ENCODE assay signal across 8 mouse cellular contexts in the genomic region with DNA sequence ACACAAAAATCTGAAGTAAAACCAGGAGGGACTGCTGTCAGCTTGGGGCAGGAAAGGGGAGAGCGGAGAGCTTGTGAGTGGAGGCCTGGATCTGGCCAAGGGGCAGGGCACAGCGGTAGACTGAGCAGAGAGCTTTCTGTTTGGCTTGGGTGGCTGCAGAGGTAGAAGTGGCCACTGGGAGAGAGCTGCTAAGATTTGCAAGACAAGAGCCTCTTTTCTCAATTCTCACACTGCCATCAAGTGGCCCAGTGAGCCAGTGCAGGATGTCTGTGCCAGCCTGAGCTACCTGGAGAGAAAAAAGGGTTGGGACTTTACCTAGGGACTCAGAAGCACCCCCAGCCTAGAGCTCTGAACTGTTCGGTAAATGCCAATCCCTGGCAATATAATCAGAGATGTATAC. TPM values are rescaled to one million over a fixed set of nuclear protein-coding genes. Genes with fewer than 3 reads are reported as not detected.
DNase-seq lines count a peak whose midpoint lies in the region; ATAC-seq and TF ChIP-seq lines count a peak whose summit lies in the region.

No protein-coding gene starts in this region.

- TF ChIP-seq POLR2A in testis, adult 2 months (IDR thresholded peaks at IDR 0.05; ENCODE audit: control insufficient read depth, low read depth, low read length) = no peak

- ATAC-seq in forebrain, embryonic 11.5 days (replicated peaks; ENCODE audit: low FRiP score) = peak; percentile 74
- ATAC-seq in heart, embryonic 15.5 days (replicated peaks; ENCODE audit: insufficient number of reproducible peaks, insufficient read depth, low FRiP score, low read depth) = peak; percentile 58
- 0 out of 2 replicates have a peak, but pooled peaks have one; percentile 46 for ATAC-seq in liver, embryonic 12.5 days

- no peak overlapping the region for H3K9ac ChIP-seq in forebrain, embryonic 11.5 days (ENCODE audit: low read length)
- no peak overlapping the region for H3K9ac ChIP-seq in heart, embryonic 15.5 days
- H3K9ac ChIP-seq in liver, embryonic 12.5 days = no peak overlapping the region

- H3K4me3 ChIP-seq in forebrain, embryonic 11.5 days (ENCODE audit: low read depth, low read length) = no peak overlapping the region
- H3K4me3 ChIP-seq in heart, embryonic 15.5 days = no peak overlapping the region
- H3K4me3 ChIP-seq in liver, embryonic 12.5 days = no peak overlapping the region
- H3K4me3 ChIP-seq in testis, adult 2 months (ENCODE audit: control insufficient read depth, low read depth, low read length) = no peak overlapping the region

- peak; percentile 87 for DNase-seq in CD4-positive, CD25-positive, alpha-beta regulatory T cell, adult 2 months (ENCODE audit: low read depth, low spot score)
- peak; percentile 95 for DNase-seq in brain, adult 2 months (ENCODE audit: low read depth, low spot score)
- DNase-seq in forebrain, embryonic 11.5 days (ENCODE audit: low spot score) = peak; percentile 79
- peak; percentile 89 for DNase-seq in kidney, postnatal 14 days
- DNase-seq in naive thymus-derived CD4-positive, alpha-beta T cell, adult 2 months (ENCODE audit: low read depth) = peak; percentile 82

- H3K9me3 ChIP-seq in forebrain, embryonic 11.5 days (ENCODE audit: control insufficient read depth, low read length) = no peaks in the 10 kb centered on the region
- peaks cover 3% of the 10 kb centered on the region; the same call in 1 of the 2 replicates for H3K9me3 ChIP-seq in heart, embryonic 15.5 days (replicated peaks)
- H3K9me3 ChIP-seq in liver, embryonic 12.5 days (replicated peaks) = no peaks in the 10 kb centered on the region

- no peaks in the 10 kb centered on the region for H3K27me3 ChIP-seq in forebrain, embryonic 11.5 days (ENCODE audit: control insufficient read depth, insufficient read depth, low read length)
- H3K27me3 ChIP-seq in heart, embryonic 15.5 days = no peaks in the 10 kb centered on the region
- H3K27me3 ChIP-seq in liver, embryonic 12.5 days (replicated peaks) = no peaks in the 10 kb centered on the region
- H3K27me3 ChIP-seq in testis, adult 2 months (ENCODE audit: control insufficient read depth, insufficient read depth, low read length) = no peaks in the 10 kb centered on the region

- no peaks in the 10 kb centered on the region for H3K36me3 ChIP-seq in forebrain, embryonic 11.5 days (ENCODE audit: control insufficient read depth, insufficient read depth, low read length)
- no peaks in the 10 kb centered on the region for H3K36me3 ChIP-seq in heart, embryonic 15.5 days
- no peaks in the 10 kb centered on the region for H3K36me3 ChIP-seq in liver, embryonic 12.5 days
- H3K36me3 ChIP-seq in testis, adult 2 months (ENCODE audit: control insufficient read depth, insufficient read depth, low read length) = no peaks in the 10 kb centered on the region

- H3K4me1 ChIP-seq in forebrain, embryonic 11.5 days (replicated peaks; ENCODE audit: control insufficient read depth, insufficient read depth, low read length) = no peaks in the 10 kb centered on the region
- H3K4me1 ChIP-seq in heart, embryonic 15.5 days (replicated peaks) = peaks cover 31% of the 10 kb centered on the region
- peaks cover 11% of the 10 kb centered on the region for H3K4me1 ChIP-seq in liver, embryonic 12.5 days
- H3K4me1 ChIP-seq in testis, adult 2 months (ENCODE audit: control insufficient read depth, insufficient read depth, low read length) = no peaks in the 10 kb centered on the region; the same call in 1 of the 2 replicates

- no peak overlapping the region for H3K27ac ChIP-seq in forebrain, embryonic 11.5 days (ENCODE audit: low read depth, low read length)
- H3K27ac ChIP-seq in heart, embryonic 15.5 days = peak overlapping the region; percentile 24
- no peak overlapping the region for H3K27ac ChIP-seq in liver, embryonic 12.5 days
- H3K27ac ChIP-seq in testis, adult 2 months (ENCODE audit: control insufficient read depth, insufficient read depth, low read depth, low read length) = no peak overlapping the region

- H3K4me2 ChIP-seq in forebrain, embryonic 11.5 days (ENCODE audit: low read depth, low read length, severe bottlenecking) = no peak overlapping the region
- H3K4me2 ChIP-seq in heart, embryonic 15.5 days = no peak overlapping the region
- H3K4me2 ChIP-seq in liver, embryonic 12.5 days = no peak overlapping the region

- TF ChIP-seq CTCF in testis, adult 2 months (IDR thresholded peaks at IDR 0.05; ENCODE audit: control insufficient read depth, insufficient read depth, insufficient replicate concordance, low read depth, low read length) = peak; percentile 59

- 27% methylated on average over 3 of the region's 3 CpGs for WGBS in forebrain, embryonic 11.5 days
- 19% methylated on average over 3 of the region's 3 CpGs for WGBS in heart, embryonic 15.5 days
- WGBS in liver, embryonic 12.5 days (ENCODE audit: insufficient replicate concordance) = 38% methylated on average over 3 of the region's 3 CpGs

RNA-seq across cellular contexts. Expression of a gene that starts 24.8 kb away (rescaled TPM):
- 219 and 231 TPM in 2 replicates for polyA plus RNA-seq in forebrain, embryonic 11.5 days (2014; fragmentation: Nextera tagmentation; extraction: Ambion mirVana)
- polyA plus RNA-seq in heart, embryonic 15.5 days (2015; fragmentation: Nextera tagmentation; extraction: Ambion mirVana) = 183 TPM in 2 replicates
- 219 and 232 TPM in 2 replicates for polyA plus RNA-seq in liver, embryonic 12.5 days (2016; fragmentation: Nextera tagmentation; extraction: Ambion mirVana)
- polyA plus RNA-seq in testis, adult 2 months (2012; rRNA removed) = 131 and 231 TPM in 2 replicates

RNA-seq across cellular contexts. Expression of a gene that starts 50.0 kb away (rescaled TPM):
- polyA plus RNA-seq in forebrain, embryonic 11.5 days (2014; fragmentation: Nextera tagmentation; extraction: Ambion mirVana) = 29.8 and 31.1 TPM in 2 replicates
- 11.6 and 12.0 TPM in 2 replicates for polyA plus RNA-seq in heart, embryonic 15.5 days (2015; fragmentation: Nextera tagmentation; extraction: Ambion mirVana)
- 22.5 and 24.6 TPM in 2 replicates for polyA plus RNA-seq in liver, embryonic 12.5 days (2016; fragmentation: Nextera tagmentation; extraction: Ambion mirVana)
- 2.4 and 2.6 TPM in 2 replicates for polyA plus RNA-seq in testis, adult 2 months (2012; rRNA removed)
